Mouse (Mus musculus) liver, embryonic 13.5 days (tissue): Measurements from ENCODE around the gene Irgc1. TPM values are rescaled to one million over a fixed set of nuclear protein-coding genes. Genes with fewer than 3 reads are reported as not detected.
A peak's percentile ranks its signal among the peaks of the same experiment; 100 is the strongest.
"Not testable (repeated sequence)": the region's sequence is repeated elsewhere in the genome, so short reads cannot be mapped to it uniquely, and the experiment has no call there.

Experiments used
- ATAC-seq: fragments of 200-750 bp; cut with Nextera tagmentation; 2 replicates; pipeline ENCODE4 v1.8.0; 2017; ENCODE audit warnings: low read depth, mild to moderate bottlenecking, moderate number of reproducible peaks, moderate library complexity
- DNase-seq: peaks from one replicate; pipeline ENCODE4 v3.0.0; 2022
- H3K27ac ChIP-seq: fragments of 300-500 bp; sonication (generic); 2 replicates; pipeline ENCODE4 v1.5.1; 2015; ENCODE audit warnings: moderate library complexity, mild to moderate bottlenecking, inconsistent platforms
- H3K27me3 ChIP-seq: fragments of 300-500 bp; sonication (generic); 2 replicates; pipeline ENCODE4 v1.6.1; 2015; ENCODE audit warnings: mild to moderate bottlenecking, inconsistent platforms
- H3K36me3 ChIP-seq: fragments of 300-500 bp; sonication (generic); 2 replicates; pipeline ENCODE4 v1.6.1; 2015; ENCODE audit warnings: mild to moderate bottlenecking, inconsistent platforms
- H3K4me1 ChIP-seq: fragments of 300-500 bp; sonication (generic); replicated peaks from 2 replicates; pipeline ENCODE4 v1.6.1; 2015; ENCODE audit warnings: inconsistent platforms
- H3K4me2 ChIP-seq: fragments of 300-500 bp; sonication (generic); 2 replicates; pipeline ENCODE4 v1.6.1; 2015; ENCODE audit warnings: inconsistent platforms, mild to moderate bottlenecking, moderate library complexity
- H3K4me3 ChIP-seq: fragments of 300-500 bp; sonication (generic); replicated peaks from 2 replicates; pipeline ENCODE4 v1.5.1; 2015; ENCODE audit warnings: mild to moderate bottlenecking, inconsistent platforms
- H3K9ac ChIP-seq: fragments of 300-500 bp; sonication (generic); 2 replicates; pipeline ENCODE4 v1.6.1; 2015; ENCODE audit warnings: mild to moderate bottlenecking, inconsistent platforms
- H3K9me3 ChIP-seq: fragments of 300-500 bp; sonication (generic); replicated peaks from 2 replicates; pipeline ENCODE4 v1.6.1; 2016; ENCODE audit warnings: inconsistent platforms
- WGBS: fragments of 180-500 bp; shearing (Covaris S2); methylation state at CpG from one replicate; pipeline ENCODE4 v1.1.7; 2015; ENCODE audit not compliant: insufficient replicate concordance; 5-methylcytosine and 5-hydroxymethylcytosine counted together
- polyA plus RNA-seq: library from polyadenylated mRNA; unstranded; fragments of >200 nt; fragmentation: Nextera tagmentation; extraction: Ambion mirVana; gene quantifications from 2 replicates; pipeline ENCODE4 v1.2.1, GENCODE M21; 2015

Gene Irgc1
- polyA plus RNA-seq, 1 experiment from 2014 or later = not detected

GRCm38 (mm10) chr7:24415261-24415660 is 36.8 kb downstream of the Irgc1 start:
- no peak; the same call in 1 of the 2 replicates for ATAC-seq
- no peak overlapping the region for H3K9ac ChIP-seq
- peaks cover 35% of the 10 kb centered on the region for H3K36me3 ChIP-seq
- no peak overlapping the region for H3K4me3 ChIP-seq
- no peak overlapping the region for H3K27ac ChIP-seq
- no peaks in the 10 kb centered on the region for H3K27me3 ChIP-seq
- 0 out of 2 replicates have a peak, but pooled peaks cover 10% of the 10 kb centered on the region for H3K4me1 ChIP-seq
- no peaks in the 10 kb centered on the region for H3K9me3 ChIP-seq
- DNase-seq = no peak
- H3K4me2 ChIP-seq = no peak overlapping the region
- 68% methylated on average over 7 of the region's 7 CpGs for WGBS

- 60% methylated on average over 3 of the region's 3 CpGs for WGBS
- peaks cover 36% of the 10 kb centered on the region for H3K36me3 ChIP-seq
- no peak for ATAC-seq
Measured at GRCm38 (mm10) chr7:24413630-24414029, 38.5 kb downstream of the Irgc1 start.

GRCm38 (mm10) chr7:24410831-24411230 is 41.3 kb downstream of the Irgc1 start:
- Histone ChIP-seq H3K9ac (no peak overlapping the region), H3K27ac (no peak overlapping the region), H3K9me3 (no peaks in the 10 kb centered on the region), H3K4me1 (peaks cover 20% of the 10 kb centered on the region), H3K27me3 (no peaks in the 10 kb centered on the region), H3K36me3 (peaks cover 48% of the 10 kb centered on the region), H3K4me3 (no peak overlapping the region), H3K4me2 (no peak overlapping the region)
- WGBS = 54% methylated on average over 3 of the region's 3 CpGs
- ATAC-seq (no peak), DNase-seq (no peak)

More at GRCm38 (mm10) chr7:24413630-24414029, 38.5 kb downstream of the Irgc1 start:
- no peak overlapping the region for H3K4me2 ChIP-seq
- no peak overlapping the region for H3K4me3 ChIP-seq
- no peak overlapping the region for H3K9ac ChIP-seq
- no peaks in the 10 kb centered on the region for H3K9me3 ChIP-seq
- no peaks in the 10 kb centered on the region for H3K27me3 ChIP-seq
- H3K27ac ChIP-seq = no peak overlapping the region
- DNase-seq = no peak
- H3K4me1 ChIP-seq = 0 out of 2 replicates have a peak, but pooled peaks cover 10% of the 10 kb centered on the region

GRCm38 (mm10) chr7:24410123-24410522 is 42.0 kb downstream of the Irgc1 start:
- H3K9me3 ChIP-seq = no peaks in the 10 kb centered on the region
- H3K9ac ChIP-seq = no peak overlapping the region
- DNase-seq (no peak), ATAC-seq (no peak)
- no peak overlapping the region for H3K4me2 ChIP-seq
- H3K36me3 ChIP-seq = peaks cover 49% of the 10 kb centered on the region
- no peak overlapping the region for H3K27ac ChIP-seq
- WGBS = 84% methylated on average over 6 of the region's 6 CpGs
- H3K4me3 ChIP-seq = no peak overlapping the region
- H3K27me3 ChIP-seq = no peaks in the 10 kb centered on the region
- H3K4me1 ChIP-seq = peaks cover 19% of the 10 kb centered on the region

- Histone ChIP-seq H3K27me3 (no peaks in the 10 kb centered on the region), H3K4me2 (no peak overlapping the region), H3K9me3 (no peaks in the 10 kb centered on the region), H3K4me1 (peaks cover 24% of the 10 kb centered on the region), H3K4me3 (no peak overlapping the region), H3K9ac (no peak overlapping the region), H3K36me3 (peaks cover 64% of the 10 kb centered on the region), H3K27ac (no peak overlapping the region)
- ATAC-seq (no peak), DNase-seq (no peak)
- 88% methylated on average over 9 of the region's 9 CpGs for WGBS
Measured at GRCm38 (mm10) chr7:24408186-24408585, 43.9 kb downstream of the Irgc1 start.

GRCm38 (mm10) chr7:24406528-24407344 is 45.4 kb downstream of the Irgc1 start:
- Histone ChIP-seq H3K9me3 (peaks cover 5% of the 10 kb centered on the region), H3K4me3 (no peak overlapping the region), H3K4me1 (peaks cover 27% of the 10 kb centered on the region), H3K27ac (peak overlapping the region; percentile 35), H3K4me2 (no peak overlapping the region), H3K27me3 (no peaks in the 10 kb centered on the region), H3K36me3 (peaks cover 74% of the 10 kb centered on the region), H3K9ac (0 out of 2 replicates have a peak overlapping the region, but pooled peaks have one; percentile 23)
- WGBS = 42% methylated on average over 5 of the region's 5 CpGs
- ATAC-seq = peak; percentile 30
- DNase-seq = peak; percentile 59

GRCm38 (mm10) chr7:24405649-24406048 is 46.4 kb downstream of the Irgc1 start:
- peaks cover 84% of the 10 kb centered on the region for H3K36me3 ChIP-seq
- no peak for ATAC-seq
- no peak overlapping the region for H3K4me3 ChIP-seq
- H3K4me1 ChIP-seq = peaks cover 38% of the 10 kb centered on the region
- no peak overlapping the region for H3K4me2 ChIP-seq
- no peak overlapping the region; the same call in 1 of the 2 replicates for H3K27ac ChIP-seq
- 89% methylated on average over 13 of the region's 13 CpGs for WGBS
- H3K9ac ChIP-seq = no peak overlapping the region
- DNase-seq = no peak
- peaks cover 5% of the 10 kb centered on the region for H3K9me3 ChIP-seq
- H3K27me3 ChIP-seq = no peaks in the 10 kb centered on the region

GRCm38 (mm10) chr7:24402851-24403250 is 49.2 kb downstream of the Irgc1 start:
- Histone ChIP-seq H3K9ac (no peak overlapping the region), H3K4me2 (no peak overlapping the region), H3K4me1 (peaks cover 58% of the 10 kb centered on the region), H3K36me3 (peaks cover 69% of the 10 kb centered on the region), H3K27me3 (no peaks in the 10 kb centered on the region), H3K27ac (no peak overlapping the region), H3K9me3 (peaks cover 5% of the 10 kb centered on the region), H3K4me3 (no peak overlapping the region)
- ATAC-seq (no peak), DNase-seq (no peak)
- 97% methylated on average over 9 of the region's 9 CpGs for WGBS

GRCm38 (mm10) chr7:24400489-24400888 is 51.6 kb downstream of the Irgc1 start:
- WGBS = 70% methylated on average over 4 of the region's 4 CpGs
- peaks cover 71% of the 10 kb centered on the region for H3K4me1 ChIP-seq
- H3K4me3 ChIP-seq = peak overlapping the region; percentile 72
- H3K36me3 ChIP-seq = peaks cover 51% of the 10 kb centered on the region
- peak overlapping the region; percentile 99 for H3K27ac ChIP-seq
- not testable (repeated sequence) for DNase-seq, H3K9me3 ChIP-seq, ATAC-seq, H3K27me3 ChIP-seq
- peak overlapping the region; percentile 80 for H3K4me2 ChIP-seq
- H3K9ac ChIP-seq = peak overlapping the region; percentile 88

- 4% methylated on average over 3 of the region's 3 CpGs for WGBS
- peak overlapping the region; percentile 72 for H3K4me3 ChIP-seq
- H3K9ac ChIP-seq = peak overlapping the region; percentile 88
- H3K4me2 ChIP-seq = peak overlapping the region; percentile 80
- H3K27me3 ChIP-seq = no peaks in the 10 kb centered on the region
- DNase-seq (no peak), ATAC-seq (peak; percentile 2; the same call in 1 of the 2 replicates)
- peaks cover 5% of the 10 kb centered on the region for H3K9me3 ChIP-seq
- peaks cover 47% of the 10 kb centered on the region for H3K36me3 ChIP-seq
- peak overlapping the region; percentile 99 for H3K27ac ChIP-seq
- peaks cover 76% of the 10 kb centered on the region for H3K4me1 ChIP-seq
Measured at GRCm38 (mm10) chr7:24400082-24400452, 52.0 kb downstream of the Irgc1 start.

GRCm38 (mm10) chr7:24399256-24400081 is 52.6 kb downstream of the Irgc1 start, which contains the start of gene Smg9:
Gene Smg9 (plus strand): TSS chr7:24399619.
- WGBS = under 1% methylated on average over 66 of the region's 66 CpGs
- H3K27ac ChIP-seq = peak within 1 kb of the TSS; percentile 99
- peak; percentile 95 for DNase-seq
- peak within 1 kb of the TSS; percentile 72 for H3K4me3 ChIP-seq
- H3K4me1 ChIP-seq = peaks cover 79% of the 10 kb centered on the region
- peaks cover 41% of the 10 kb centered on the region for H3K36me3 ChIP-seq
- H3K4me2 ChIP-seq = peak within 1 kb of the TSS; percentile 80
- H3K27me3 ChIP-seq = no peaks in the 10 kb centered on the region
- H3K9me3 ChIP-seq = peaks cover 5% of the 10 kb centered on the region
- peak; percentile 88 for ATAC-seq
- peak within 1 kb of the TSS; percentile 88 for H3K9ac ChIP-seq
